Mouse (Mus musculus) cerebellum, postnatal 10 days (tissue): ENCODE results near the gene Spout1.
"Not testable (repeated sequence)": the region's sequence is repeated elsewhere in the genome, so short reads cannot be mapped to it uniquely, and the experiment has no call there.

Source experiments
- DNase-seq, 2 experiments: peaks; one replicate each; pipeline ENCODE4 v3.0.0; 2021; ENCODE audit warnings: mixed read lengths in 2 of 2

The Spout1 gene

DNA sequence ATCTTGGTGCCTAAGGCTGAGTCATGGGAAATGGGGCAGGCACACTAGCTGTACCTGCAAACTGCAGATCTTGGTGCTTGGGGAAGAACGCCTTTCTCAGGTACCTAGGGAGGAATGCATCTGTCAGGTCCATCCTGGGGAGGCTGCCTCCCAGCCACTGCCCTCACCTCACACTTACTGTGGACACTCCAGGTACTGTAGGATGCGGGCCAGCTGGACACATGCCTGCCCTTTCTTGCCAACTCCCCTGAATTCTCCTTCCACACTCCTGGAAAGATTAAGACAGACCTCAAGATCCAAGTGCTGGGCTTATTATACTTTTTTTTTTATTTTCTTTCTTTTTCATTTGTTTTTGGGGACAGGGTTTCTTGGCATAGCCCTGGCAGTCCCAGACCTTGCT, 1.7 kb downstream of the Spout1 start:
- DNase-seq = peak; percentile 36 to 55

DNA sequence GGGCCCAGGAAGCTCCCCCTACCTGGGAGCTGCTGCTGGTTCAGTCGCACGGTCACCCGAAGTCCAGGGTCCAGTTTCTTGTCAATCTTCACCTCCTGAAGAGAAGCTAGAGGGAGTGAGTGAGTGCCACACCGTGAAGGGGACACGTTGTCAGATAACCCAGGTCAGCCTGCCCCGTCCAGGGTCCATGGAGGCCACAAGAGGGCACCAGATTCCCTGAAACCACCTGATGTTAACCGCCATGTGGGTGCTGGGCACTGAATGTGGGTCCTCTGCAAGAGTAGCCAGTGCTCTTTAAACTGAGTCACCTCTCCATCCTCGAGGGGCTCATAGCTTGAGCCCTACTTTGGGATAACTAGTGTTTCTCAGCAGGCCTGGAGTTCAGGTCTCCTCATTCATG, 2.4 kb downstream of the Spout1 start:
- DNase-seq = no peak

DNA sequence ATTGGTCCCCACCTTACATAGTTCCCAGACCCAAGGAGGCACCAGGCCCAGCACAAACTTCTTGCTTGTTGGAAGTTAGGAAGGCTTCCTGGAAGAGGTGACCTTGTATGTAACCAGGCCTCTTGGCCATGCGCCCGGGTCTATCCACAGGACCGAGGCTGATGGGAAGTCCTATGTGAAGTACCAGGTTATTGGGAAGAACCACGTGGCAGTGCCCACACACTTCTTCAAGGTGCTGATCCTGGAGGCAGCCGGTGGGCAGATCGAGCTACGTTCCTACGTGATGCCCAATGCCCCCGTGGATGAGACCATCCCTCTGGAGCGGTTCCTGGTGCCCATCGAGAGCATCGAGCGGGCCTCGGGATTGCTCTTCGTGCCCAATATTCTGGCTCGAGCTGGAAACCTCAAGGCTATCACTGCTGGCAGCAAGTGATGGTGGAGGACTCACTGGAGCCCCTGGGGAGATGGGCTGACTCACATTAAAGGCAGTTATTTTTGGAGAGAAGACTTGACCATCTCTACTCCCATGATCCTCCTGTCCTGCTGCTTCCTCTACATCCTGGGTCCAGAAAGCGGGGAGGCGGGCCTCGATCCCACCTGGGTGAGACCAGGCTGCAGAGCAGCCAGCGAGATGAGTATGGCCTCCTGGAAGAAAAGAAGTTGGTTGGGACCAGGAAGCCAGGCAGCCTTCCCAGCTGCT, 4.6 kb downstream of the Spout1 start:
- peak in 1 of 2 experiments; percentile 31 for DNase-seq

DNA sequence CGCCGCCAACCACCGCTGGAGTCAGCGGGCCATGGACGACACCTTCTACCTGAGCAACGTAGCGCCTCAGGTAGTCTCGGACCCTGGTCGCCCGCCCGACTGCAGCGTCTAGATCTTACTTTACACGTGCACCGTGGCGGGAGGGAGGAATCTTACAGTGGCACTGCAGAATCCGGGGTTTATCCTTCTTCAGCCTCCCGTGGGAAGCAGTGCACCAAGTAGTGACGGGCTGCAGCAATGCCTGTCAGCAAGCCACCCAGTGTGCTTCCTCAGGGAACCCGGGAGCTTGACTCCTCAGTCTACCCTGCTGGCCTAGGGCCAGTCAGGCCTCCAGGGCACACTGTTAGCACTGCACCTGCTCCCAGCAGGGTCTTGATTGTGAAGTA, 6.3 kb downstream of the Spout1 start:
- DNase-seq = no peak

- peak; percentile 91 to 94 for DNase-seq
Measured at GRCm38 (mm10) chr2:30171371-30171996, 6.8 kb downstream of the Spout1 start, which contains the start of gene Endog. Endog (plus strand) TSS chr2:30171493.

DNA sequence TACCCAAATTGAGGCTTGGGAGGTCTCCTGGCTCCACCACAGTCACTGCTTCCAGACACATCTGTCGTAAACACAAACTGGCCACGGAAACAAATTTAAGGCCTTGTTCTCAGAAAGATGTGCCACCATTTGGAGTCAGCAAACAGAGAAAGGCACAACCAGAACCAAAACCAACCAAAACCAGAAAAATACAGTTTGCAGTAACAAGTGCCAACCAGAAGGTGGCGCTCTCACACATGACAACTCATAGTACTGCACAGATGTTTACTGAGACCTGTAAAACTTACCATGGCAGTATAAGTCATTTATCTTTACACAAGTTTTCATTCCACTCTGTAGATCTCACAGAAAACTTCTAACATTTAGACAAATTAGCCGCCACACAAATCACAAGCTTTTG, 11.6 kb downstream of the Spout1 start:
- DNase-seq = no peak

- peak in 1 of 2 experiments; percentile 33 for DNase-seq
Measured at GRCm38 (mm10) chr2:30164340-30164932, 13.8 kb downstream of the Spout1 start.

GRCm38 (mm10) chr2:30161809-30162208, 16.4 kb downstream of the Spout1 start:
- peak; percentile 59 to 70 for DNase-seq

GRCm38 (mm10) chr2:30159871-30160270, 18.4 kb downstream of the Spout1 start:
- peak in 1 of 2 experiments; percentile 19 for DNase-seq

DNA sequence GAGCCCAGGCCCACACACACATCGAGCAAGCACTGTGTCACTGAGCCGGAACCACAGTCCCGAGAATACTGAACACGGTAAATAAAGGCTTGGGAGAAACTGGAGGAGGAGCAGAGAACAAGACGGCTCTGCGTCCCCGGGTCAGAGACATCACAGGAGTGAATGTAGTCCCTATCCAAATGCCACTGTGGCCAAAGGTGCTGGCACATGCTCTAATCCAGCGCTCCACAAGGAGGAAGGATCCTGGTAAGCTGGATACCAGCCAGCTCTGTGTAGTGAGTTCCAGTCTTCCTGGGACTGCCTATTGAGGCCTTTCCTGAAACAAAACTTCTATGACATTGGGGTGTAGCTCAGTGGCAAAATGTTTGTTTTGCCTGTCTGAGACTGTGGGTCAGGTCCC, 25.6 kb downstream of the Spout1 start:
- peak in 1 of 2 experiments; percentile 19 for DNase-seq

DNA sequence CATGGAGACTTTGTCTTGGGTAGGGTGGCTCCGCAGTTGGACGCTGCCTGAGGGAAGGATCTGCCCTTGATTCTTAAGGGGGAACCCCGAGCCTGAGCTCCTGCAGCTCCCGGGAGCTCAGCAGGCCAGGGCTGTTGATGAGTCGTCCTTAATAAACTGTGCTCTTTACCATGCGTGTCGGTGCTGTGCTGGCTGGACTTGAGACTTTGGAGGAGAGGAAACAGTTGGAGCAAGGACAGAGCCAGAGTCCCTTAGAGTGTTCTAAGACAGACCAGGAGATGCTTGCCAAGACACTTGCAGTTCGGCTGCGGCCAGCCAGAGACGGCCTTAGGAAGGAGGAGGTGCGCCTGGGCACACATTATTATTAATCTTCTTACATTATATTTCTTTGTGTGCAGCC, 26.4 kb downstream of the Spout1 start:
- DNase-seq = no peak

GRCm38 (mm10) chr2:30147466-30147865, 30.8 kb downstream of the Spout1 start:
- no peak for DNase-seq

GRCm38 (mm10) chr2:30144436-30144835, 33.8 kb downstream of the Spout1 start:
- no peak for DNase-seq

DNA sequence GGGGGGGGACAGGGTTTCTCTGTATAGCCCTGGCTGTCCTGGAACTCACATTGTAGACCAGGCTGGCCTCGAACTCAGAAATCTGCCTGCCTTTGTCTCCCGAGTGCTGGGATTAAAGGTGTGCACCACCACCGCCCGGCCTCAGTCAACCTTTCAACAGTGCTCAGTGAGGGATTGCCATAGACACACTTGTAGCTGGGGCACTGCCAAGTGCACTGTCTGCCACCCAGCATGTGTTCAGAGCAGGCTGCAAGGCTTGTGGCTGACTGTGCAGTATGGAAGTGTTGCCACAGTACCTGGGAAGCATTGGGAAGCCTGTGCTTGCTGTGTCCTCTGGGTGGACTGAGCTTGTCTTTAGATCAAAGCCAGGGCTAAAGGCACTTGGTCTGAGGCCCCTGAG, 38.2 kb downstream of the Spout1 start:
- peak in 1 of 2 experiments; percentile 65 for DNase-seq

DNA sequence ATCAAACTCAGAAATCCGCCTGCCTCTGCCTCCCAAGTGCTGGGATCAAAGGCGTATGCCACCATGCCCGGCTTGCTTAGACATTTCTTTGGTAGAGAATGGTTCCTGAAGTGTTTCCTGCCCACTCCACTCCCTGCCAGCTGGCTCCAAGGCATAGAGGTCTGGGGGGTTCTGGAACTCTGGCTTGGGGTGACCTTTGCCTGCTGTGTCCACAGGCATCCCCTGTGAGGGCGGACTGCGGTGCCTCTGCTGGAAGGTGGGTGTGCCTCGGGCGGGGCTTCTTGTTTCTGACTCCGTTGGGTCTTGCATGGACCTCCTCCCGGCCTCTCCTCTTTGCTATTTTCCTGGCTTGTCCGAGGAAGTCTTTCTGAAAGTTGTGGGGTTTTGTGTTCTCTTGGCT, 41.8 kb downstream of the Spout1 start:
- no peak for DNase-seq

- no peak for DNase-seq
Measured at GRCm38 (mm10) chr2:30134928-30135620, 43.2 kb downstream of the Spout1 start.

DNA sequence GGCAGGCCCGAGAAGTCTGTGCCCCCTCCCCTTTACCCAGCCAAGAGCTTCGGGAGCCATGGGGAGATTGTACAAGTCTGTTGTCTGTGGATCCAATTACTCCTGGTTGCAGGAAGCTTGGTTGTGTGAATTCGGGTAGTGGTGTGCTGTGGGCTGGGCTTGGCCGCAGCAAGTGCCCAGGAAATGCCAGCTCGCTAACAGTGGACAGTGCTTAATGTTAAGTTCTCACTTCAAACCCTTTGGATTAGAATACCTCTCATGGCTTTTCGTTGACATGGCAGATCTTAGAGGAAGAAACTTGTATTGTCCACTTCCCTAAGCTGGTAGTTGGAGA, 43.9 kb downstream of the Spout1 start:
- DNase-seq = no peak

DNA sequence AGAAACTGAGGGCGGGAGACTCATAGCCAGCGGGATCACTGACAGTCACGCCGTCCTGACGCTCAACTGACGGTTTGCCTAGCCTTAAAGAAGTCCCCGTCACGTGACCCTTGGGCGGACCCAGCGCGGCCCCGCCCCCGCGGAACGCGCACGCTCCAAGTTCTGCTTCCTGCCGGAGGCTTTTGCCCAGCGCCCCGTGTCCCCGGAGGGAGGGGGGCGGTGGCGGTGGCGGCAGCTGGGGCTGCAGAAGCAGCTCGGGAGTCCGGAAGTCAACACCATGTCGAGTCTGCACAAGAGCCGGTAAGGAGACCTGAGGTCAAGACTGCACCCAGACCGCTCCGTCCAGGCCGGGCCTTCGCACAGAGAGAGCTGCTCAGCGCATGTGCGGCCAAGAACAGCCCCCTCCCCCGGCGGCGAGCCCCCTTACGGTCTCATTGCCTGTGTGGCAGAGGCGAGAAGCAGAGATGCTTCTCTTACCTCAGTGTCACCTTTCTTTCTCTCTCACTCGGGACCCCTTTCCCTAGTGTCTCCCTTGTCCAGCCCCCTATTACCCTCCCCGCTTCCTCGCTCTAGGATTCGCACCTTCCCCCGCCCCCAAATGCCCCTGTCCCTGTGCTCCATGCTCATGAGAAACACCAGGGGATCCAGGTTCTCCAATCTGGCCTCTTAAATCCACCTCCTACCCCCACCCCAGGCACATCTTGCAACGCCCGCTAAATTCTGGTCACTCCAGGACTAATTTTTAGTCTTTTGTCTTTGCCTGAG, 44.5 kb downstream of the Spout1 start, which contains the start of gene Tbc1d13:
Gene Tbc1d13 (plus strand): TSS at position 134 of the 765 bp plus-strand sequence.
- DNase-seq = peak; percentile 98 to 99

- no peak for DNase-seq
Measured at GRCm38 (mm10) chr2:30132801-30133612, 45.3 kb downstream of the Spout1 start.

DNA sequence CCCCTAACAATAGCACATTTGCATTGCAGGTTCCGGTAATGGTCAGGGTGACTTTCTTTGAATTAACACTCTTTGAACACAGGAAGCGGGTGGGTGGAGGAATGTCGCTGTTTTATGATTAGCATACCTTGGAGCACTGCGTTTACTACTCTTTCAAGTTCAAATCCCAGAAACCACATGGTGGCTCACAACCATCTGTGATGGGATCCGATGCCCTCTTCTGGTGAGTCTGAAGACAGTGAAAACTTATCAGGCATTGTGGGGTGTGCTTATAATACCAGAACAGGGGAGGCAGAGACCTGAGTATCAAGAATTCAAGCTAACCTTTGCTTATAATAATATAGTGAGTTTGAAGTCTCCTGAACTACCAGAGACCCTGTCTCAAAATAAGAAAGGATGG, 47.0 kb downstream of the Spout1 start:
- DNase-seq = not testable (repeated sequence)

GRCm38 (mm10) chr2:30130156-30130555, 48.1 kb downstream of the Spout1 start:
- DNase-seq = no peak

- DNase-seq = peak; percentile 62 to 69
Measured at GRCm38 (mm10) chr2:30128789-30129188, 49.5 kb downstream of the Spout1 start.
